Mouse (Mus musculus): ENCODE results near the gene Tmem98.

Tmem98 gene

GRCm38 (mm10) chr11:80853014-80853413, 43.0 kb downstream of the Tmem98 start:
- no peak for DNase-seq (ENCODE audit: low read depth, low spot score)

GRCm38 (mm10) chr11:80854430-80854829, 44.5 kb downstream of the Tmem98 start:
- no peak for DNase-seq (ENCODE audit: low read depth, low spot score)

- DNase-seq (ENCODE audit: low read depth, low spot score), result peak; percentile 29
Measured at GRCm38 (mm10) chr11:80854908-80855307, 44.9 kb downstream of the Tmem98 start.

- no peak for DNase-seq (ENCODE audit: low read depth, low spot score)
Measured at GRCm38 (mm10) chr11:80856827-80857226, 46.9 kb downstream of the Tmem98 start.

- no peak for DNase-seq (ENCODE audit: low read depth, low spot score)
Measured at GRCm38 (mm10) chr11:80858065-80858464, 48.1 kb downstream of the Tmem98 start, which contains the start of gene Spaca3. TSS of gene Spaca3 (plus strand) at chr11:80858365.

GRCm38 (mm10) chr11:80862941-80863340, 53.0 kb downstream of the Tmem98 start:
- no peak for DNase-seq (ENCODE audit: low read depth, low spot score)

- DNase-seq (ENCODE audit: low read depth, low spot score), result no peak
Measured at GRCm38 (mm10) chr11:80868039-80868438, 58.1 kb downstream of the Tmem98 start.

All from c-Kit-negative CD71-positive TER-119-positive erythroid progenitor cells, embryonic 14.5 days (primary cell).